Mouse (Mus musculus) liver, postnatal 0 days (tissue): ENCODE results near the gene Elovl5.

Experiments used
- CTCF ChIP-seq: sonication (generic); IDR thresholded peaks from 2 replicates; pipeline ENCODE4 v1.5.1; 2016; ENCODE audit warnings: antibody characterized with exemption, low read depth
- EP300 ChIP-seq: IDR thresholded peaks from 2 replicates; pipeline ENCODE4 v1.6.1; 2016; ENCODE audit warnings: antibody characterized with exemption, low read depth, mild to moderate bottlenecking

- TF ChIP-seq CTCF, result no peak
- TF ChIP-seq EP300, result no peak
These were observed 61.8 kb downstream of the Elovl5 start for GRCm38 (mm10) chr9:77979000-77979399.
